Mouse (Mus musculus): Measurements from ENCODE around the gene Tnks1bp1.

Tnks1bp1 gene

DNA sequence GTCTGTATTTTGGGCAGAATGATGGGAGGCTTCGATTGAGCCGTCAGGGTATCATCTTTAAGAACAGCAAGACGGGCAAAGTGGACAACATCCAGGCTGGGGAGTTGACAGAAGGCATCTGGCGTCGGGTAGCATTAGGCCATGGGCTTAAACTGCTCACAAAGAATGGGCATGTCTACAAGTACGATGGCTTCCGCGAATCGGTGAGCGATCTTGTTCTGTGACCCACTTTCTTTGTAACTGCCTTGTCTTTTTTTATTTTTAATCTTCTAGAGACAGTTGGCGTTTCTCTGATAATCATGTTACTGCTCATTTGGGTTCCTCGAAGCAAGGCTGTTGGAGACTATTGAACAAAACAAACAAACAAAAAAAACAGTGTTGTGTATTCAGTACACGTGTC lies 9.5 kb upstream of the Tnks1bp1 start:
- no peak for DNase-seq (ENCODE audit: low spot score)

DNA sequence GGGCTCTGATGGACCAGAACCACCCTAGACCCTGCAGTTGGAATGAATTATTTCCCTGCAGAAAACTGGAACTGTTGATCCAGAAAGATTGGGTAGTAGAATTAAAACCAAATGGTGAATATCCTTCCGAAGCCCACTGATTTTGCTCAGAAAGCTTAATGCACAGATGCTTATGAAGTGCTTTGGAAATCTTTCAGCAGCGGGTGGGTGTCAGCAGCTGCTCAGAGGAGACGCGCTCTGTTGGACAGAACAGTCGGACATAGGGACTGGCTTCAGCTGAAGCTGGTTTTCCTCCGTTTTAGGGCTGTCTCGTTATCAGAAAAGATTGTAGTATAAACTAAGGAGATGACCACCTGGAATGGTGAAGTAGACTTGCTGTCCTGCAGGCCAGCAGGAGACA lies 4.2 kb upstream of the Tnks1bp1 start:
- no peak for DNase-seq (ENCODE audit: low spot score)

DNA sequence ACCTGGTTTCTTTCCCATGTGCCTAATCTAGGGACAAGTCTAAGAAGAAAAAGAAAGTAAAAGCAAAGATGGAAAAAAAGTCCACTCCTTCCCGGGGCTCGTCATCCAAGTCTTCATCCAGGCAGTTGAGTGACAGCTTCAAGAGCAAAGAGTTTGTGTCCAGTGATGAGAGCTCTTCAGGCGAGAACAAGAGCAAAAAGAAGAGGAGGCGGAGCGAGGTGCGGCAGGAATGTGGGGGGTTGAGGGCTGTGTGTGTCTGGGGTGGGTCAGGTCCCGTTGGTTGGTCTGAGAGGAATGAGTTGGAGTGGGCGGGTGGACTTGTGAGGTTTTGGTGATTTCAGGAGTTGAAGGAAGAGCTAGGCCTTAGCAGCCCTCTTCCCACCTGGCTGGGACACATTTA lies 1.6 kb upstream of the Tnks1bp1 start:
- no peak for DNase-seq (ENCODE audit: low spot score)

- no peak for DNase-seq (ENCODE audit: low spot score)
Measured at GRCm38 (mm10) chr2:85047081-85047480, 741 bp upstream of the Tnks1bp1 start.

GRCm38 (mm10) chr2:85048168-85048751 lies 438 bp downstream of the Tnks1bp1 start:
- peak; percentile 77 for DNase-seq (ENCODE audit: low spot score)

DNA sequence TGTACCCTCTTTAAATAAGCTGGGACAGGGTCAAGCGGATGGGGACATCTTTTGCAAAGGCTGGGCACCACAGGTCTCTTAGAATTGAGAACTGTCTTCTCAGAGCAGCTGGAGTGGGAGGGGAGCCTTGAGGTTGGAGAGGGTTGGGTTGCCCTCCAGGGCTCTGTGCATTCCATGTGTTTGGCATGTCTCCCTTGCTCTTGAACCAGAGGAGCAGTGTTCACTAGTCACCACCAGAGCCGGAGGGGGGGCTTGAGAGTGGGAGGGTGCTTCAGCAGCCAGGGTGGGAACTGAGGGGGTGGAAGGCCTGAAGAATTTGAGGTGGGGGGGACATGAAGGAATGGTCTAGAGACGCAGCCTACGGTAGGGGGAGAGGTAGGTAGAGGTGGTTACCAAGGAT lies 1.5 kb downstream of the Tnks1bp1 start:
- DNase-seq (ENCODE audit: low spot score): no peak

- DNase-seq (ENCODE audit: low spot score): peak; percentile 81
Measured at GRCm38 (mm10) chr2:85050001-85050634, 2.3 kb downstream of the Tnks1bp1 start.

DNA sequence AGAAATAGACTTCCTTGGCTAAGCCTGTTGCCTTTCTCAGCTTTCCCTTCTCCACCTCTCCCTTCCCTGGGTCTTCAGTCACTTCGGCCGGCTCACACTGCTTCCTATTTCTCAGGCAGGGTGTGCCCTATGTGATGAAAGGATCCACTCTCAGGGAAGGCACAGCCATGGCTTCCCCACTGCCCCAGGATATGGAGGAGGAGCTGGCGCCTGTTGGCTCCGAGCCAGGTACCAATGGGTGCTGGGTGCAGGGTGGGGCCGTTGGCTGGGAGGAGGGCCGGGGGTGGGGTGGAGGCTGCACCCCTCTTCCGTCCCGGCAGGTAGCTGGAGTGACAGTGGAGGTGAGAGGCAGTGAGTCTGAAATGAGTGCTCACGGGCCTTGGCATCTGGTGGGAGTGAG lies 2.9 kb downstream of the Tnks1bp1 start:
- peak; percentile 80 for DNase-seq (ENCODE audit: low spot score)

DNA sequence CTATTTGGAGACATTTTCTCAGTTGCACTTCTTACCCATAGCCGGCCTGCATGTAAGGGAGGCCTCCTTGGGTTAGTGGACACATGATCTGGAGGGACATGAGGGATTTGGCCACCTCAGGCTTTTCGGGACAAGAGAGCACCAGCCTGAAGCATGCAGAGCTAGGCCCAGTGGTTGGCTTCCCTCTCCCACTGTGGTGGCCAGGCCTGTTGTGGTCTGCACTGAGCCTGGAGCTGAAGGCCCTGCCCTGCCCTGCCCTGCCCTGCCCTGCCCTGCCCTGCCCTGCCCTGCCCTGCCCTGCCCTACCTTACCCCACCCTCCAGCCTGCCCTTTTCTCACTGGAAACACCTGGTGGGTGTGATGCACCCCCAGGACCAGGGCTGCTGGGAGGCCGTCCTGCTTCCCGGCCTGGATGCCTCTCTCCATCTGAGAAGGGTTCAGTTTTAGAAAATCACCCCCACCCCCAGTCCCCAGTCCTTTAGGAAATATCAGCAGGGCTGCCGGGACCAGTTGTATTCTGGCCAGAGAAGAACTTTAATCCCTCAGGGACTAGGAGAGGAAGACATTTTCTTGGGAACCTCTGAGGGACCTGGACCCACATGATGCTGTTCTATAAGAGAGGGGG lies 5.5 kb downstream of the Tnks1bp1 start:
- no peak for DNase-seq (ENCODE audit: low spot score)

- DNase-seq (ENCODE audit: low spot score): no peak
Measured at GRCm38 (mm10) chr2:85056711-85057110, 8.9 kb downstream of the Tnks1bp1 start.

DNA sequence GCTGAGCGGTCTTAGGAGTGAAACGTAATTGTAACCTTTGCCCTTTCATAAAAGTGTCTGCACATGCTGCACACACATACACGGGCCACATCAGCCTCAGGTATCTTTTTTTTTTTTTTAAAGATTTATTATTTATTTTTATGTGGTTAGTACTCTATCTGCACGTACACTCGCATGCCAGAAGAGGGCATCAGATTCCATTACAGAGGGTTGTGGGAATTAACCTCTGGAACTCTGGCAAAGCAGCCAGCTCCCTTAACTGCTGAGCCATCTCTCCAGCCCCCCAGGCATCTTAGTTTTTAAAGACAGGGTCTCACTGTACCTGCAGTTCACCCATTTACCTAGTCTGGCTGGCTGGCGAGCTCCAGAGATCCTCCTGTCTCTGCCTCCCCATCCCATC lies 11.9 kb downstream of the Tnks1bp1 start:
- no peak for DNase-seq (ENCODE audit: low spot score)

- peak; percentile 90 for DNase-seq (ENCODE audit: low spot score)
Measured at GRCm38 (mm10) chr2:85060591-85061060, 12.8 kb downstream of the Tnks1bp1 start.

GRCm38 (mm10) chr2:85061107-85061541 lies 13.3 kb downstream of the Tnks1bp1 start:
- peak; percentile 65 for DNase-seq (ENCODE audit: low spot score)

- no peak for DNase-seq (ENCODE audit: low spot score)
Measured at GRCm38 (mm10) chr2:85065141-85065875, 17.5 kb downstream of the Tnks1bp1 start.

GRCm38 (mm10) chr2:85066937-85067336 lies 19.1 kb downstream of the Tnks1bp1 start:
- no peak for DNase-seq (ENCODE audit: low spot score)

- DNase-seq (ENCODE audit: low spot score): no peak
Measured at GRCm38 (mm10) chr2:85067903-85068625, 20.2 kb downstream of the Tnks1bp1 start.

DNA sequence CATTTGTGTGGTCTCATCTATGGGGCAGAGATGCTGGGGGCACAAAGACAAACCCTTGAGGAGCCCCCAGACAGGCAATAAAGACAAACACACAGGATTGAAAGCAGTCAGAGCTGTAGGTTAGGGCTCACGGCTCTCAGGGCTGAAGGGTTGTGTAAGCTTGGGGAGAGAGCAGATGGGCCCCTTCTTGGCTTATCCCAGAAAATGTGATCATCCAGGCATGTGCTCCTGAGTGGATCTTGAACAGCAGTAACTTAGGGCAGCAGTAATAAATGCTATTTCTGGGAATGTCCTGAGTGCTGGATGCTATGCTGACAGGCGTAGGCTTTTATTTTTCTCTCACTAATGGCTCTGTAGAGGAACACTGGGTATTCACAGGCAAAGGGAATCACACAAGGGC lies 20.8 kb downstream of the Tnks1bp1 start:
- DNase-seq (ENCODE audit: low spot score): no peak

DNA sequence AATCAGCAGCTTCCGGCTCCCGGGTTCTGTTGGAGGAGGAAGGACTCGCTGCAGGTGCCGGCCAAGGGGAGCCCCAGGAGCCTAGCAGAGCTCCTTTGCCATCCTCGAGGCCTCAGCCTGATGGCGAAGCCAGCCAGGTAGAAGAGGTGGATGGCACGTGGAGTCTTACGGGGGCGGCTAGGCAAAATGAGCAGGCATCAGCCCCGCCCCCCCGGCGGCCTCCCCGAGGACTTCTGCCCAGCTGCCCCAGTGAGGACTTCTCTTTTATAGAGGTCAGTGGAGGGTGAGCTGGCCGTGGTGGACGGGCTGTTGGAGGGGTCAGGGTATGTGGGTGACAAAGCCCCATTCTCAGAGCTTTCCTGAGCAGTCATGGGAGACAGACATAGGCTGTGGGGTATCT lies 22.3 kb downstream of the Tnks1bp1 start:
- DNase-seq (ENCODE audit: low spot score): no peak

DNA sequence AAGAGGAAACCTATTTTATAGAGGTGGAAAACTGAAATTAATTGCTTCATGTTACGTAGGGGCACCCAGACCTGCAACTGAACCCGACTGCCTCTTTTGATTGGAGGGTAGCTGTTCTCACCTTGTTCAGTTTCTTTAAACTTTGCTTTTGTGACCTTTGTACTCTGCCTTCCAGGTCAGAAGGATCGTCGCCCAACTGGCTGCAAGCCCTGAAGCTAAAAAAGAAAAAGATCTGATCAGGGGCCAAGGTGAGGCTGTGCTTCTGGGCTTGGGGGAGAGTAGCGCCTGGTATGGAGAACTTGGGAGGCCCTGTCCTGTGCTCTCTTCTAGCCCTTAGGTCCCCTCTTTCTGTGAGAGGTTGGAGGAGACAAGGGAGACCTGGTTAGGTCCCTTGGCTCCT lies 24.1 kb downstream of the Tnks1bp1 start:
- no peak for DNase-seq (ENCODE audit: low spot score)

DNA sequence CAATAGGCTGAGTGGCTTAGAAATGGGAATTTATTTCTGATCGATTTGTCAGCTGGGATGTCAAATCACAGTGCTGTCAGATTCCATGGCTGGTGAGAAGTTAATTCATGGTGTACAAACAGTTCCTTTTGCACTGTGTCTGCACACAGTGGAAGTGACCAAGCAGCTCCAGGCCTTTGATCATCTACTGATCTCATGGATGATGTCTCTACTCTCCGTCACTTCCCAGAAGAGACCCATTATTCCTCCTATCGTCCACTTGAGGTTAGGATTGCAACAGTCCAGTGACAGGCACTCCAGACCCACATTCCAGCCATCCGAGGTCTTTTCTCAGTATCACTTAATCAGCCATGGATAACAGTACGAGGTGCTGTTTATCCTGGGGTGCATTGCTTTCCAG lies 25.9 kb downstream of the Tnks1bp1 start:
- DNase-seq (ENCODE audit: low spot score): no peak

GRCm38 (mm10) chr2:85088716-85089646 lies 41.2 kb downstream of the Tnks1bp1 start:
- DNase-seq (ENCODE audit: low spot score): peak; percentile 47

All from urinary bladder, postnatal 14 days (tissue).